Mouse (Mus musculus) bone marrow macrophage, adult 2 months (primary cell): Measurements from ENCODE around the gene Bean1.

ENCODE experiments used
- CTCF ChIP-seq: IDR thresholded peaks from 2 replicates; pipeline ENCODE4 v1.5.1; 2012; ENCODE audit warnings: low read depth, mild to moderate bottlenecking, low read length, moderate library complexity
- POLR2A ChIP-seq: IDR thresholded peaks from 2 replicates; pipeline ENCODE4 v1.6.1; 2012; ENCODE audit warnings: mild to moderate bottlenecking, low read depth, low read length, borderline replicate concordance

DNA sequence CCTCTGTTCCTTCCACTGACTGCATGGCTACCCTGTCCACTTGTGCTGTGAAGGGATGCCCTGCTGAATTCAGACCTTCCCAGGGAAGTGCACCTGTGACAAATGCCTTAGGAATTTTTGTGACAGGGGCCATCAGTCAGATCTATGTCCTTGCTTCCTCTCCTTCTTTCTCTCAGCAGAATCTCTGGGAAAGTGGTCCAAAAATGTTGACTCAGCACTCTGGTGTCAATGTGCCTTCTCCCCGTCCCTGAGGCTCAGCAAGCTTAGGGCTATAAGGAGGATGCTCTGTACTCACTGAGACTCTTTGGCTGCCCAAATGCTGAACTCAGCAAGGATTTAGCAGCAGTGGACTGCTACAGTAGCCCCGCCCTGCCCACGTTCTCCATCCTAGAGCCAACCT lies 31.4 kb downstream of the Bean1 start:
- no peak for TF ChIP-seq POLR2A
- no peak for TF ChIP-seq CTCF
